Mouse (Mus musculus) kidney, embryonic 15.5 days (tissue): ENCODE measurements around the gene Hsd17b14. TPM values are rescaled to one million over a fixed set of nuclear protein-coding genes. Genes with fewer than 3 reads are reported as not detected.
"Not testable (repeated sequence)": the region's sequence is repeated elsewhere in the genome, so short reads cannot be mapped to it uniquely, and the experiment has no call there.

ENCODE experiments used
- ATAC-seq: fragments of 200-750 bp; cut with Nextera tagmentation; replicated peaks from 2 replicates; pipeline ENCODE4 v1.8.0; 2017; ENCODE audit warnings: moderate TSS enrichment; ENCODE audit not compliant: low FRiP score
- H3K27ac ChIP-seq: fragments of 300-500 bp; sonication (generic); 2 replicates; pipeline ENCODE4 v1.5.1; 2015; ENCODE audit warnings: mild to moderate bottlenecking, inconsistent platforms
- H3K27me3 ChIP-seq: fragments of 300-500 bp; sonication (generic); 2 replicates; pipeline ENCODE4 v1.6.1; 2015; ENCODE audit warnings: inconsistent platforms
- H3K36me3 ChIP-seq: fragments of 300-500 bp; sonication (generic); 2 replicates; pipeline ENCODE4 v1.6.1; 2015; ENCODE audit warnings: inconsistent platforms
- H3K4me1 ChIP-seq: fragments of 300-500 bp; sonication (generic); 2 replicates; pipeline ENCODE4 v1.6.1; 2015; ENCODE audit warnings: inconsistent platforms
- H3K4me2 ChIP-seq: fragments of 300-500 bp; sonication (generic); 2 replicates; pipeline ENCODE4 v1.6.1; 2015; ENCODE audit warnings: moderate library complexity, mild to moderate bottlenecking, inconsistent platforms
- H3K4me3 ChIP-seq: fragments of 300-500 bp; sonication (generic); replicated peaks from 2 replicates; pipeline ENCODE4 v1.5.1; 2015; ENCODE audit warnings: mild to moderate bottlenecking, inconsistent platforms
- H3K9ac ChIP-seq: fragments of 300-500 bp; sonication (generic); 2 replicates; pipeline ENCODE4 v1.6.1; 2015; ENCODE audit warnings: mild to moderate bottlenecking, inconsistent platforms
- H3K9me3 ChIP-seq: fragments of 300-500 bp; sonication (generic); replicated peaks from 2 replicates; pipeline ENCODE4 v1.6.1; 2016; ENCODE audit warnings: inconsistent platforms
- WGBS: fragments of 180-500 bp; shearing (Covaris S2); methylation state at CpG from one replicate; pipeline ENCODE4 v1.1.7; 2015; ENCODE audit warnings: mixed read lengths; 5-methylcytosine and 5-hydroxymethylcytosine counted together
- polyA plus RNA-seq: library from polyadenylated mRNA; unstranded; fragments of >200 nt; fragmentation: Nextera tagmentation; extraction: Ambion mirVana; gene quantifications from 2 replicates; pipeline ENCODE4 v1.2.1, GENCODE M21; 2015

Hsd17b14 gene
- 11.8 and 14.8 TPM in 2 replicates for polyA plus RNA-seq

DNA sequence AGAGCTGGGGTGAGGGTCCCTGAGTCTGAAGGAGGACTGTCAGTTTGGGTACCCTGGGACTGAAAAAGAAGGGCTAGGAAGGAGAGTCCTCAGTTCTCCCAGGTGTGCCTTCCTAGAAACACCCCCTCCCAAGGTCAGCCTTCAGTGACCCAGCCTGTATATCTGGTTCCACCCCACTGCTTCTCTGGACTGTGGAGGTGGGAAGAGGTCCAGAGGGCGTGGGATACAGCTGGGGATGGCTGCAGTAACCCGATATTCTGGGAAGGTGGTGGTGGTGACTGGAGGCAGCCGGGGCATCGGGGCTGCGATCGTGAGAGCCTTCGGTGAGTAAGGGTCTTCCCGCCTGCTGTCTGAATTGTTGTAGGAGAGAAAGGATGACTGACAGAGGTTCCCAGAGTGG is at the start of gene Hsd17b14:
Hsd17b14 (plus strand) TSS at position 150 of the 400 bp plus-strand sequence.
- H3K9me3 ChIP-seq: no peaks in the 10 kb centered on the region
- peaks cover 35% of the 10 kb centered on the region for H3K4me1 ChIP-seq
- peak within 1 kb of the TSS; percentile 39 for H3K4me2 ChIP-seq
- ATAC-seq: peak; percentile 61
- no peaks in the 10 kb centered on the region for H3K27me3 ChIP-seq
- 7% methylated on average over 8 of the region's 8 CpGs for WGBS
- no peak within 1 kb of the TSS for H3K9ac ChIP-seq
- peak within 1 kb of the TSS; percentile 73 for H3K27ac ChIP-seq
- H3K36me3 ChIP-seq: no peaks in the 10 kb centered on the region
- peak within 1 kb of the TSS; percentile 6; the same call in 1 of the 2 replicates for H3K4me3 ChIP-seq

- Histone ChIP-seq H3K9me3 (no peaks in the 10 kb centered on the region), H3K36me3 (peaks cover 46% of the 10 kb centered on the region), H3K27me3 (no peaks in the 10 kb centered on the region), H3K9ac (no peak overlapping the region), H3K27ac (no peak overlapping the region), H3K4me1 (peaks cover 25% of the 10 kb centered on the region), H3K4me3 (no peak overlapping the region), H3K4me2 (no peak overlapping the region)
- no peak for ATAC-seq
- 79% methylated on average over 6 of the region's 6 CpGs for WGBS
Measured at GRCm38 (mm10) chr7:45507583-45507982, 47.1 kb upstream of the Hsd17b14 start.

DNA sequence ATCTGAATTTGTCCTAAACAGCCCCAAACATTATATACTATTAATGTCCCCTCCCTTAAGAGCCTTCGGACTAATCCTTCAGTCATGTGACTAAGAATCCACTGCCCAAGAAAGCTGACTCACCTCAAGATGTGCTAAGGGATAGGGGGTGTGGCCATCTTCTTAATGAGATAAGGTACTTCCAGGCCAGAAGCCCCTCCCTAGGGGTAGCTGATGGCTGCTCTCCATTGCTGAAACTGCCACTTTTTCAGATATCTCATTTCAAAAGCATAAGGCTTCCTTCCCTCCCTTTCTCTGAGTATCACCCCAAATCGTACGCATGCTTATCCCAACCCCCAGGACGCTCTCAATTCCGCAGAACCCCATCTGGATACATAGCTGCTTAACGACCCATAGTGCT is 46.1 kb upstream of the Hsd17b14 start:
- WGBS: 49% methylated on average over 6 of the region's 6 CpGs
- Histone ChIP-seq H3K9me3 (no peaks in the 10 kb centered on the region), H3K9ac (0 out of 2 replicates have a peak overlapping the region, but pooled peaks have one; percentile 78), H3K4me1 (peaks cover 25% of the 10 kb centered on the region), H3K27ac (peak overlapping the region; percentile 98; the same call in 1 of the 2 replicates), H3K4me2 (peak overlapping the region; percentile 94), H3K36me3 (peaks cover 38% of the 10 kb centered on the region), H3K4me3 (peak overlapping the region; percentile 68), H3K27me3 (no peaks in the 10 kb centered on the region)
- ATAC-seq: no peak

GRCm38 (mm10) chr7:45509181-45509882 is 45.4 kb upstream of the Hsd17b14 start:
- no peaks in the 10 kb centered on the region for H3K9me3 ChIP-seq
- peak overlapping the region; percentile 68 for H3K4me3 ChIP-seq
- peak overlapping the region; percentile 78 for H3K9ac ChIP-seq
- H3K27me3 ChIP-seq: no peaks in the 10 kb centered on the region
- H3K4me2 ChIP-seq: peak overlapping the region; percentile 94
- 21% methylated on average over 19 of the region's 19 CpGs for WGBS
- ATAC-seq: peak; percentile 13; the same call in 1 of the 2 replicates
- H3K36me3 ChIP-seq: peaks cover 34% of the 10 kb centered on the region
- peaks cover 25% of the 10 kb centered on the region for H3K4me1 ChIP-seq
- H3K27ac ChIP-seq: peak overlapping the region; percentile 98

DNA sequence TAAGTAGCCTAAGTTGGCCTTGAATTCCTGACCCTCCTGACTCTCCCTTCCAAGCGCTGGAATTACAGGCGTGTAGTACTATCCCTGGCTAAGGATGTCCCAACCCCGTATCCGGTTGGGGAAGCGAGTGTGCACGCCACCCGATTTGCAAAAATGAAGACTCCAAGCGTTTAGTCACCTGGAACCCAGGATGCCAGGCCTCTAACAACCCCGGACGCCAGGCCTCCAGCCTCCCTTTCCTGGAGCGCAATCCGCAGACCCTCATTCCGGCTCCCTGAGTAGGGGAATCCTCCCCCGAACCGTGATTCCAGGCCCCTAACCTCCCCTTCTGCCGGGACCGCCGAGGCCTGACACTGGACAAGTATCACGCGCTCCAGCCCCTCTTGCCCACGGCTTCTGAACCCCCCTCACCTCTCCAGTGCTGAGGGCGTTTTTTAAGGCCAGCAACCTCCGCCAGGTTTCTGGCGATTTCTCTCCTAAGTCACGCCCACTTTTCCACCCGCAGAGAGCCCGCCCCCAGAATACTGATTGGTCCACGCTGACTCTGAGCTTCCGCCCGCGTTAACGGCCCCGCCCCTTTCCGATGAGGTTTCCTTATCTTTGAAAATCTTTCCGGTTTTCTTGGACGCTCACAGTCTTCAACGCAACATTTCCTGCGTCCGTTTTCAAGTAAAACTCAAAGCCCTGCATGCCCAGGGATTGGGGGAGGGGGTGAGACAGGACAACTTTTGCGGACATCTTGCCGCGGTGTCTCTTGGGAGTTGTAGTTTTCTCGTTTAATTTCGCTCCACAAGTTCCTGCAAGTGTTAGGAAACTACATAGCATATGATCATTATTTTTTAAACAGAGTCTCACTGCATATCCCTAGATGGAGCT is 44.5 kb upstream of the Hsd17b14 start, which contains the start of gene Nucb1:
Nucb1 (minus strand) TSS at position 495 of the 876 bp plus-strand sequence.
- no peaks in the 10 kb centered on the region for H3K27me3 ChIP-seq
- H3K27ac ChIP-seq: peak within 1 kb of the TSS; percentile 98
- H3K9me3 ChIP-seq: no peaks in the 10 kb centered on the region
- WGBS: under 1% methylated on average over 44 of the region's 44 CpGs
- peak within 1 kb of the TSS; percentile 78 for H3K9ac ChIP-seq
- peaks cover 29% of the 10 kb centered on the region for H3K4me1 ChIP-seq
- ATAC-seq: peak; percentile 91
- H3K36me3 ChIP-seq: peaks cover 28% of the 10 kb centered on the region
- peak within 1 kb of the TSS; percentile 94 for H3K4me2 ChIP-seq
- H3K4me3 ChIP-seq: peak within 1 kb of the TSS; percentile 68

- no peak overlapping the region for H3K4me3 ChIP-seq
- no peaks in the 10 kb centered on the region for H3K27me3 ChIP-seq
- H3K27ac ChIP-seq: no peak overlapping the region
- H3K36me3 ChIP-seq: no peaks in the 10 kb centered on the region
- peaks cover 19% of the 10 kb centered on the region for H3K4me1 ChIP-seq
- H3K4me2 ChIP-seq: no peak overlapping the region
- H3K9me3 ChIP-seq: no peaks in the 10 kb centered on the region
- no peak overlapping the region for H3K9ac ChIP-seq
- 87% methylated on average over 7 of the region's 7 CpGs for WGBS
- no peak for ATAC-seq
Measured at GRCm38 (mm10) chr7:45514411-45514810, 40.3 kb upstream of the Hsd17b14 start.

DNA sequence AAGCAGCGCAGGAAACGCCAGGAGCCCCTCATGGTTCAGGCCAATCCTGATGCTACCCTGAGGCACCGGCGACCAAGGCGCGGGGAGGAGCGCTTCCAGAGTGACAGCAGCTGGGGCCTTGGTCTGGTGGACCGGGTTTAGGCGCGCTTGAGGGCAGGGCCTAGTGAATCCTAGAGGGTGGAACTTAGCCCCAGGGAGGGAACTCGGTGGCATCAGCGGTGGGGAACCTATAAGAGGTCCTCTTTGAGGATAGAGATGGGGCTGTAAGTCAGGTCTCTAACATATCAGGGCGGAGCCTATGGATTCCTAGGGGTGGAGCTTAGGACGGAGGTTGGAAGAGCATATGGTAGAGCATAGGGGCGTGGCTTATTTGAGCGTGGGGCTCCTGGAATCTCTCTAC is 39.3 kb upstream of the Hsd17b14 start:
- peak overlapping the region; percentile 41 for H3K4me2 ChIP-seq
- 18% methylated on average over 16 of the region's 16 CpGs for WGBS
- peak overlapping the region; percentile 48 for H3K27ac ChIP-seq
- H3K36me3 ChIP-seq: no peaks in the 10 kb centered on the region
- 0 out of 2 replicates have a peak overlapping the region, but pooled peaks have one; percentile 6 for H3K4me3 ChIP-seq
- peaks cover 20% of the 10 kb centered on the region for H3K4me1 ChIP-seq
- no peaks in the 10 kb centered on the region for H3K27me3 ChIP-seq
- H3K9ac ChIP-seq: no peak overlapping the region
- H3K9me3 ChIP-seq: no peaks in the 10 kb centered on the region
- ATAC-seq: peak; percentile 69

- H3K36me3 ChIP-seq, H3K9ac ChIP-seq, H3K27ac ChIP-seq, H3K9me3 ChIP-seq, H3K4me3 ChIP-seq, ATAC-seq, H3K4me2 ChIP-seq, H3K27me3 ChIP-seq: not testable (repeated sequence)
- peaks cover 28% of the 10 kb centered on the region for H3K4me1 ChIP-seq
- WGBS: 67% methylated on average over 5 of the region's 5 CpGs
Measured at GRCm38 (mm10) chr7:45516846-45517245, 37.8 kb upstream of the Hsd17b14 start.

DNA sequence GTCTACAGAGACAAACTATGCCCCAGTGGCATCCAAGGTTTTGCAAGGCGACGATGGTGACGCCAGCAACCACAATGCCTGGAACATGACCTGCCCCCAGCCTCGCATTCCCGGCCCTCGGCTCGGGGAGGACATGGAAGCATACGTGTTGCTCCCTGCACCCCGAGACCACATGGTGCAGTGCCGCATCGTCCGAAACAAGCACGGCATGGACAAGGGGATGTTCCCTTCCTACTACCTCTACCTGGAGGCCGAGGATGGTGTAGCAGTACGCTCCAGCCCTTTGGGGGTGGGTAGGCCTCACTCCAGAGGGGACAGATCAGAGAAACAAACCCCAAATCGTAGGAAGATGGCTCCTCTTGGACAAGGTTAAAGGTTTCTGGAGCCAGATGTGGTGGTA is 36.1 kb upstream of the Hsd17b14 start:
- ATAC-seq: no peak
- H3K36me3 ChIP-seq: peaks cover 8% of the 10 kb centered on the region; the same call in 1 of the 2 replicates

GRCm38 (mm10) chr7:45519345-45520120 is 35.2 kb upstream of the Hsd17b14 start:
- H3K4me3 ChIP-seq: no peak overlapping the region
- no peak for ATAC-seq
- no peaks in the 10 kb centered on the region for H3K27me3 ChIP-seq
- peaks cover 51% of the 10 kb centered on the region for H3K4me1 ChIP-seq
- 64% methylated on average over 8 of the region's 8 CpGs for WGBS
- H3K36me3 ChIP-seq: peaks cover 12% of the 10 kb centered on the region
- no peak overlapping the region for H3K9ac ChIP-seq
- H3K9me3 ChIP-seq: no peaks in the 10 kb centered on the region
- H3K27ac ChIP-seq: no peak overlapping the region
- no peak overlapping the region for H3K4me2 ChIP-seq

More for the DNA sequence above, 36.1 kb upstream of the Hsd17b14 start:
- Histone ChIP-seq H3K4me1 (peaks cover 45% of the 10 kb centered on the region), H3K9ac (no peak overlapping the region), H3K4me2 (no peak overlapping the region), H3K27me3 (no peaks in the 10 kb centered on the region), H3K9me3 (no peaks in the 10 kb centered on the region), H3K27ac (no peak overlapping the region), H3K4me3 (no peak overlapping the region)
- WGBS: 92% methylated on average over 16 of the region's 16 CpGs

DNA sequence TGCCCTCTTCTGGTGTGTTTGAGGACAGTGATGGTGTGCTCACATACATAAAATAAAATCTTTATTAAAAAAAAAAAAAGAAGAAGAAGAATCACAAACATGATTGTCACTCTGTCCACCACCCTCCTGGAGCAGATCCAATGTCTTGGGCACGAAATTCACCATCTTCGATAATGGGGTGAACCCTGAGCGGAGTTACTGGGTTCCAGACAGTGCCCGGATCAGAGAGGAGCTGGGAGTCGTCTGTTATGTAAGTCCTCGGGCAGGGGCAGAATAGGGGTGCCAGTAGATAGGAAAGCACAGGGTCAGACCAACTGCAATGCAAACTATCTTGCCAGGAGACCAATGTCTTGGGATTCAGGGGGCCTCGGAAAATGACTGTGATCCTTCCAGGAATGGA is 34.1 kb upstream of the Hsd17b14 start:
- H3K9ac ChIP-seq: no peak overlapping the region
- H3K9me3 ChIP-seq: no peaks in the 10 kb centered on the region
- H3K4me3 ChIP-seq: no peak overlapping the region
- H3K27ac ChIP-seq: 0 out of 2 replicates have a peak overlapping the region, but pooled peaks have one; percentile 92
- H3K4me1 ChIP-seq: peaks cover 52% of the 10 kb centered on the region
- H3K27me3 ChIP-seq: no peaks in the 10 kb centered on the region
- peaks cover 14% of the 10 kb centered on the region for H3K36me3 ChIP-seq
- no peak for ATAC-seq
- 91% methylated on average over 7 of the region's 7 CpGs for WGBS
- H3K4me2 ChIP-seq: no peak overlapping the region
